Mouse (Mus musculus): ENCODE data around the gene BC017158.

Gene BC017158

DNA sequence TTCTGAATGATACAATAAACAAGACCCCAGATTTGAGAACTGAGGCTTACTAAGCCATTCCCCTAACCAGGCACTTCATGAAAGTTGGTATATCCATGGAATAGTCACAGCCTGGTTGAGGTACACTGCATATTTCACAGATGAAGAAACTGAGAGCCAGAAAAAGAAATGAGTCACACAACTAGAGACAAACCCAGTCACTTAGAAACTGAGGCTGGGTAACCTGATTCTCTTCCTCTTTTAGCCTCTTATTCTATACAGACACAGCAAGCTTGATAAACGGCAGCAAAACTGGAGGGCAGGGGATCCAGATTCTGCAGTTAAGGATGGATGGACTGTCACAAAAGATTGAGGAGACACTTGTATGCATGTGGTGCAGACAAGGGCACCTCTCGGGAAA lies 63.2 kb downstream of the BC017158 start:
- CTCF ChIA-PET, result no interaction called here
- POLR2A ChIA-PET, result no interaction called here

DNA sequence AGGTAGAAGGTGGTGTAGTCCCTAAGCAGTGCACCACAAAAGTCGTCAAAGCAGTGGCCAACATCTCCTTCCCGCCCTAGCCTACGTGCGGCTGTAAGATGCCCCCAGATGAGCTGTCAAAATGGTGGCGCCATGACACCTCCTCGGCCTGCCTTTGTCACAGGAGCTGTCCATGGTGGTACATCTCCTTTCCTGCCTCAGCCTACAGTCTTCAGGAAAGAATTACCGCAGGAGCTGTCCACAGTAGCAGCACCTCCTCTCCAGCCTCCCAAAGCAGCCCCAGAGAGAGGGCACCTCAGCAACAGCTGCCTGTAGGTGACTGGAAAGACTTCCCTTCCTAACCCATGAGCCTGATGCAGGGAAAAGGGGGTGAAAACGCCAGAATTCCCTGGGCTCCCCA lies 66.2 kb downstream of the BC017158 start:
- ChIA-PET CTCF (interaction anchor here in 3 of 4 experiments (0.6 to 1.4 kb wide), 6 partner anchors 36 to 177 kb away, joined by 3 to 11 read pairs (median 4); no protein-coding TSS in a partner anchor), POLR2A (interaction anchor here in 3 of 4 experiments (0.7 to 2.0 kb wide), 14 partner anchors 9 to 312 kb away, joined by 3 to 8 read pairs (median 3); partner anchors contain the start of genes Fus (in 2 of the 3), Tial1 (in 2 of the 3) and Pycard (in 1 of the 3))

All from embryonic stem cell, embryonic (primary cell).